Mouse (Mus musculus): ENCODE results near the gene Klk1b3.
"Not testable (repeated sequence)": the region's sequence is repeated elsewhere in the genome, so short reads cannot be mapped to it uniquely, and the experiment has no call there.

Gene Klk1b3

GRCm38 (mm10) chr7:44197891-44198290 lies at the start of gene Klk1b3:
Klk1b3 (plus strand) TSS chr7:44198191.
- no peak for DNase-seq (ENCODE audit: low spot score)

GRCm38 (mm10) chr7:44179299-44180045 lies 18.5 kb upstream of the Klk1b3 start:
- no peak for DNase-seq (ENCODE audit: low spot score)

- not testable (repeated sequence) for DNase-seq (ENCODE audit: low spot score)
Measured at GRCm38 (mm10) chr7:44186516-44186915, 11.5 kb upstream of the Klk1b3 start.

- not testable (repeated sequence) for DNase-seq (ENCODE audit: low spot score)
Measured at GRCm38 (mm10) chr7:44187936-44188335, 10.1 kb upstream of the Klk1b3 start, which contains the start of gene Klk1b24. Klk1b24 (plus strand) TSS chr7:44188236.

GRCm38 (mm10) chr7:44193466-44193865 lies 4.5 kb upstream of the Klk1b3 start:
- DNase-seq (ENCODE audit: low spot score), result not testable (repeated sequence)

- not testable (repeated sequence) for DNase-seq (ENCODE audit: low spot score)
Measured at GRCm38 (mm10) chr7:44207135-44207534, 9.1 kb downstream of the Klk1b3 start, which contains the start of gene Klk1b4. Klk1b4 (plus strand) TSS chr7:44207435.

- no peak for DNase-seq (ENCODE audit: low spot score)
Measured at GRCm38 (mm10) chr7:44208307-44208706, 10.3 kb downstream of the Klk1b3 start.

- DNase-seq (ENCODE audit: low spot score), result no peak
Measured at GRCm38 (mm10) chr7:44215645-44216044, 17.7 kb downstream of the Klk1b3 start, which contains the start of gene Klk1b5. Klk1b5 (plus strand) TSS chr7:44215945.

GRCm38 (mm10) chr7:44221601-44222000 lies 23.6 kb downstream of the Klk1b3 start:
- DNase-seq (ENCODE audit: low spot score), result not testable (repeated sequence)

GRCm38 (mm10) chr7:44222335-44222734 lies 24.3 kb downstream of the Klk1b3 start:
- not testable (repeated sequence) for DNase-seq (ENCODE audit: low spot score)

- DNase-seq (ENCODE audit: low spot score), result no peak
Measured at GRCm38 (mm10) chr7:44225076-44225475, 27.1 kb downstream of the Klk1b3 start, which contains the start of gene Klk1. Klk1 (plus strand) TSS chr7:44225360.

GRCm38 (mm10) chr7:44235909-44236308 lies 37.9 kb downstream of the Klk1b3 start, which contains the start of gene Gm36864:
Gm36864 (plus strand) TSS chr7:44236177.
- DNase-seq (ENCODE audit: low spot score), result no peak

GRCm38 (mm10) chr7:44239913-44240312 lies 41.9 kb downstream of the Klk1b3 start:
- DNase-seq (ENCODE audit: low spot score), result no peak

GRCm38 (mm10) chr7:44240712-44241111 lies 42.7 kb downstream of the Klk1b3 start:
- DNase-seq (ENCODE audit: low spot score), result no peak

- no peak for DNase-seq (ENCODE audit: low spot score)
Measured at GRCm38 (mm10) chr7:44241163-44241562, 43.2 kb downstream of the Klk1b3 start.

GRCm38 (mm10) chr7:44244080-44244479 lies 46.1 kb downstream of the Klk1b3 start:
- no peak for DNase-seq (ENCODE audit: low spot score)

- DNase-seq (ENCODE audit: low spot score), result peak; percentile 94
Measured at GRCm38 (mm10) chr7:44246055-44246983, 48.3 kb downstream of the Klk1b3 start, which contains the start of the genes 1700028J19Rik and 2410002F23Rik. 1700028J19Rik (minus strand) TSS chr7:44246695. 2410002F23Rik (plus strand) TSS chr7:44246722.

- DNase-seq (ENCODE audit: low spot score), result peak; percentile 43
Measured at GRCm38 (mm10) chr7:44246984-44247470, 49.0 kb downstream of the Klk1b3 start.

- DNase-seq (ENCODE audit: low spot score), result no peak
Measured at GRCm38 (mm10) chr7:44247971-44248370, 50.0 kb downstream of the Klk1b3 start.

GRCm38 (mm10) chr7:44249248-44249647 lies 51.3 kb downstream of the Klk1b3 start:
- no peak for DNase-seq (ENCODE audit: low spot score)

- DNase-seq (ENCODE audit: low spot score), result not testable (repeated sequence)
Measured at GRCm38 (mm10) chr7:44250732-44251275, 52.8 kb downstream of the Klk1b3 start.

Measured in urinary bladder, postnatal 25 days (tissue).